Mouse (Mus musculus) MEL (cell line): ENCODE results near the gene Cdc42bpa.

ENCODE experiments used
- CTCF ChIP-seq, 3 experiments: IDR thresholded peaks in 2 of 3; conservative IDR thresholded peaks in 1 of 3; 2 replicates each; pipeline ENCODE4 v1.5.1; 2011 to 2012; ENCODE audit warnings: low read length in 3 of 3, low read depth in 2 of 3, mild to moderate bottlenecking in 2 of 3, improper control_type of control experiment in 1 of 3, inconsistent platforms in 1 of 3, mixed read lengths in 1 of 3, moderate library complexity in 1 of 3; ENCODE audit not compliant: control insufficient read depth in 1 of 3, insufficient read depth in 1 of 3, poor library complexity in 1 of 3, severe bottlenecking in 1 of 3
- E2F4 ChIP-seq: IDR thresholded peaks from 2 replicates; pipeline ENCODE4 v1.6.1; 2011; ENCODE audit warnings: low read depth, low read length, improper control_type of control experiment, borderline replicate concordance
- EP300 ChIP-seq, 2 experiments: IDR thresholded peaks; 2 replicates each; pipeline ENCODE4 v1.6.1; 2011; ENCODE audit warnings: improper control_type of control experiment in 2 of 2, low read length in 2 of 2, low read depth in 1 of 2, mild to moderate bottlenecking in 1 of 2
- TBP ChIP-seq: IDR thresholded peaks from 2 replicates; pipeline ENCODE4 v1.8.0; 2011; ENCODE audit warnings: low read depth, low read length, improper control_type of control experiment
- ZNF384 ChIP-seq: IDR thresholded peaks from 2 replicates; pipeline ENCODE4 v1.6.1; 2012; ENCODE audit warnings: low read depth, mild to moderate bottlenecking, inconsistent platforms, low read length, improper control_type of control experiment

GRCm38 (mm10) chr1:179982933-179983332 lies 22.7 kb downstream of the Cdc42bpa start:
- no peak for TF ChIP-seq ZNF384
- no peak for TF ChIP-seq EP300 (IDR thresholded peaks at IDR 0.05; ENCODE audit: low read depth in 1 of 2, low read length in 2 of 2)
- no peak for TF ChIP-seq CTCF (IDR thresholded peaks at IDR 0.05 in 2 of 3, conservative IDR thresholded peaks at IDR 0.05 in 1 of 3; ENCODE audit: control insufficient read depth in 1 of 3, insufficient read depth in 1 of 3, low read depth in 2 of 3, low read length in 3 of 3, poor library complexity in 1 of 3, severe bottlenecking in 1 of 3)
- no peak for TF ChIP-seq TBP
- no peak for TF ChIP-seq E2F4
